Comparison of ENCODE assay signal across 27 mouse cellular contexts in genomic region chr2:4987388-4988180, GRCm38 (mm10). TPM values are rescaled to one million over a fixed set of nuclear protein-coding genes. Genes with fewer than 3 reads are reported as not detected.
A peak's percentile ranks its signal among the peaks of the same experiment; 100 is the strongest.
DNase-seq lines count a peak whose midpoint lies in the region; ATAC-seq and TF ChIP-seq lines count a peak whose summit lies in the region.
"Had no signal": no experiment of that assay in that cellular context is flagged by ENCODE, and none has a peak within 500 bp of the region (broad histone marks: within the 10 kb centered on the region; RNA-seq: fewer than 3 reads in every experiment).

No protein-coding gene starts in this region.

- no peaks in the 10 kb centered on the region for H3K9me3 ChIP-seq in limb, embryonic 15.5 days
- H3K9me3 ChIP-seq in limb, embryonic 10.5 days (replicated peaks), result no peaks in the 10 kb centered on the region
- H3K9me3 ChIP-seq in lung, embryonic 15.5 days, result no peaks in the 10 kb centered on the region
- H3K9me3 ChIP-seq: heart, embryonic 12.5 days; heart, embryonic 15.5 days; hindbrain, embryonic 10.5 days; hindbrain, embryonic 13.5 days had no signal

- no peak overlapping the region for H3K4me3 ChIP-seq in limb, embryonic 15.5 days
- no peak overlapping the region for H3K4me3 ChIP-seq in limb, embryonic 10.5 days
- H3K4me3 ChIP-seq in lung, embryonic 15.5 days, result no peak overlapping the region
- H3K4me3 ChIP-seq in lung, adult 2 months (replicated peaks; ENCODE audit: extremely low read depth, low read depth, low read length), result no peak overlapping the region
- H3K4me3 ChIP-seq: heart, embryonic 12.5 days; heart, embryonic 15.5 days; hindbrain, embryonic 10.5 days; hindbrain, embryonic 13.5 days had no signal

- H3K4me1 ChIP-seq in limb, embryonic 15.5 days, result 0 out of 2 replicates have a peak, but pooled peaks cover 2% of the 10 kb centered on the region
- H3K4me1 ChIP-seq in limb, embryonic 10.5 days, result peaks cover 18% of the 10 kb centered on the region
- H3K4me1 ChIP-seq in lung, embryonic 15.5 days, result 0 out of 2 replicates have a peak, but pooled peaks cover 5% of the 10 kb centered on the region
- no peaks in the 10 kb centered on the region for H3K4me1 ChIP-seq in lung, adult 2 months (ENCODE audit: control insufficient read depth, insufficient read depth, low read length)
- H3K4me1 ChIP-seq: heart, embryonic 12.5 days; heart, embryonic 15.5 days; hindbrain, embryonic 10.5 days; hindbrain, embryonic 13.5 days had no signal

- TF ChIP-seq POLR2A in lung, adult 2 months (IDR thresholded peaks at IDR 0.05; ENCODE audit: borderline replicate concordance, extremely low read depth, low read depth, low read length), result no peak

- no peak for ATAC-seq in limb, embryonic 15.5 days (ENCODE audit: insufficient number of reproducible peaks, low FRiP score, low TSS enrichment, low read depth)
- peak; percentile 59; the same call in 1 of the 2 replicates for ATAC-seq in lung, embryonic 15.5 days (ENCODE audit: borderline replicate concordance, extremely low read depth, low FRiP score, low TSS enrichment)
- ATAC-seq: forebrain, embryonic 14.5 days; forebrain, postnatal 0 days; hindbrain, embryonic 16.5 days; Patski had no signal

- DNase-seq in limb, embryonic 10.5 days (ENCODE audit: low spot score), result no peak
- DNase-seq in lung, adult 2 months, result no peak
- DNase-seq in fibroblast of lung, adult 2 months (ENCODE audit: low read depth), result peak; percentile 86
- peak; percentile 14 for DNase-seq in lung, postnatal 25 days (ENCODE audit: low spot score)
- DNase-seq in adrenal gland, adult 18-20 months (ENCODE audit: low spot score in 2 of 2), result no peak
- DNase-seq in testis, postnatal 10 days (ENCODE audit: low spot score), result no peak
- DNase-seq: adrenal gland, adult 8-10 months; adrenal gland, postnatal 25 days; cerebellum, adult 11-12 months; cerebellum, adult 8-10 months; cerebellum, postnatal 10 days; cerebellum, postnatal 36 days; forebrain, postnatal 0 days; gastrocnemius, postnatal 25 days; heart, adult 18-20 months; heart, postnatal 10 days; heart, postnatal 36 days had no signal

- no peak for TF ChIP-seq CTCF in lung, adult 2 months (IDR thresholded peaks at IDR 0.05; ENCODE audit: insufficient read depth, low read length)

- H3K27ac ChIP-seq in limb, embryonic 15.5 days, result 0 out of 2 replicates have a peak overlapping the region, but pooled peaks have one; percentile 38
- no peak overlapping the region for H3K27ac ChIP-seq in limb, embryonic 10.5 days
- peak overlapping the region; percentile 82 for H3K27ac ChIP-seq in lung, embryonic 15.5 days
- H3K27ac ChIP-seq: heart, embryonic 15.5 days; hindbrain, embryonic 10.5 days; hindbrain, embryonic 13.5 days had no signal

- peaks cover 17% of the 10 kb centered on the region for H3K36me3 ChIP-seq in limb, embryonic 15.5 days
- peaks cover 29% of the 10 kb centered on the region for H3K36me3 ChIP-seq in limb, embryonic 10.5 days
- peaks cover 15% of the 10 kb centered on the region for H3K36me3 ChIP-seq in lung, embryonic 15.5 days

- no peak overlapping the region for H3K9ac ChIP-seq in limb, embryonic 15.5 days
- H3K9ac ChIP-seq in lung, embryonic 15.5 days, result no peak overlapping the region
- H3K9ac ChIP-seq: forebrain, postnatal 0 days; heart, embryonic 12.5 days; heart, embryonic 15.5 days; hindbrain, embryonic 13.5 days had no signal

- 76% methylated on average over 8 of the region's 8 CpGs for WGBS in limb, embryonic 15.5 days
- 85% methylated on average over 8 of the region's 8 CpGs for WGBS in limb, embryonic 10.5 days
- 57% methylated on average over 8 of the region's 8 CpGs for WGBS in lung, embryonic 15.5 days
- WGBS in lung, adult 2 months, result 53% methylated on average over 8 of the region's 8 CpGs

- no peaks in the 10 kb centered on the region for H3K27me3 ChIP-seq in limb, embryonic 15.5 days
- no peaks in the 10 kb centered on the region for H3K27me3 ChIP-seq in limb, embryonic 10.5 days (ENCODE audit: low read depth, poor library complexity, severe bottlenecking)
- H3K27me3 ChIP-seq in lung, embryonic 15.5 days, result no peaks in the 10 kb centered on the region
- H3K27me3 ChIP-seq: heart, embryonic 12.5 days; heart, embryonic 15.5 days; hindbrain, embryonic 13.5 days; Patski had no signal

- no peak overlapping the region for H3K4me2 ChIP-seq in limb, embryonic 15.5 days
- H3K4me2 ChIP-seq in lung, embryonic 15.5 days, result no peak overlapping the region
- H3K4me2 ChIP-seq: heart, embryonic 12.5 days; heart, embryonic 15.5 days; hindbrain, embryonic 13.5 days had no signal

RNA-seq across cellular contexts. Expression of gene Ucma, which starts 11.7 kb away (rescaled TPM):
- polyA plus RNA-seq in limb, embryonic 15.5 days (2015; fragmentation: Nextera tagmentation; extraction: Ambion mirVana), result 5.5 and 14.5 TPM in 2 replicates
- polyA plus RNA-seq in limb, embryonic 10.5 days (2016; fragmentation: Nextera tagmentation; extraction: Ambion mirVana), result not detected in 2 replicates
- 0.30 TPM in 1 of 2 replicates, not detected in the other for polyA plus RNA-seq in lung, embryonic 15.5 days (2015; fragmentation: Nextera tagmentation; extraction: Ambion mirVana)
- 0.22 TPM in 1 of 2 replicates, not detected in the other for polyA plus RNA-seq in lung, adult 2 months (2012; rRNA removed)
- total RNA-seq in adrenal gland, adult 18-20 months (2021), result not detected
- total RNA-seq: adrenal gland, adult 8-10 months; adrenal gland, postnatal 25 days; forebrain, postnatal 0 days; gastrocnemius, postnatal 25 days; heart, postnatal 36 days had no signal
- polyA plus RNA-seq: heart, embryonic 12.5 days; hindbrain, embryonic 10.5 days; Patski had no signal

RNA-seq across cellular contexts. Expression of gene Mcm10, which starts 25.0 kb away (rescaled TPM):
- 17.4 and 19.3 TPM in 2 replicates for polyA plus RNA-seq in limb, embryonic 15.5 days (2015; fragmentation: Nextera tagmentation; extraction: Ambion mirVana)
- polyA plus RNA-seq in limb, embryonic 10.5 days (2016; fragmentation: Nextera tagmentation; extraction: Ambion mirVana), result 78.2 and 92.8 TPM in 2 replicates
- polyA plus RNA-seq in lung, embryonic 15.5 days (2015; fragmentation: Nextera tagmentation; extraction: Ambion mirVana), result 37.0 and 37.8 TPM in 2 replicates
- 0.45 and 1.2 TPM in 2 replicates for polyA plus RNA-seq in lung, adult 2 months (2012; rRNA removed)
- total RNA-seq in adrenal gland, adult 18-20 months (2021), result 1 to 10 TPM; 3.4 to 3.7 TPM
- total RNA-seq: gastrocnemius, adult 8-10 months had no signal

Comparison
In these comparisons a context has a peak if more than half of its experiments do, and no peak if none do; other contexts are left out.
1. DNase-seq: peak in fibroblast of lung, adult 2 months (single experiment) and lung, postnatal 25 days (single experiment); none in limb, embryonic 10.5 days (single experiment), lung, adult 2 months (single experiment), adrenal gland, adult 18-20 months (0 of 2) and testis, postnatal 10 days (single experiment).